Mouse (Mus musculus) small intestine, adult 10 weeks (tissue): ENCODE results near the gene Mpdz. TPM values are rescaled to one million over a fixed set of nuclear protein-coding genes. Genes with fewer than 3 reads are reported as not detected.

Source experiments
- polyA plus RNA-seq: library from polyadenylated mRNA; stranded (reverse); fragments of 350-450 nt; fragmentation: Illumina TruSeq; extraction: RNeasy Lipid Tissue Mini Kit (QIAGEN cat#74804); gene quantifications from one replicate; pipeline ENCODE4 v1.2.3, GENCODE M21; 2014; ENCODE audit warnings: low replicate concordance

The Mpdz gene
- 4.8 TPM for polyA plus RNA-seq

DNA sequence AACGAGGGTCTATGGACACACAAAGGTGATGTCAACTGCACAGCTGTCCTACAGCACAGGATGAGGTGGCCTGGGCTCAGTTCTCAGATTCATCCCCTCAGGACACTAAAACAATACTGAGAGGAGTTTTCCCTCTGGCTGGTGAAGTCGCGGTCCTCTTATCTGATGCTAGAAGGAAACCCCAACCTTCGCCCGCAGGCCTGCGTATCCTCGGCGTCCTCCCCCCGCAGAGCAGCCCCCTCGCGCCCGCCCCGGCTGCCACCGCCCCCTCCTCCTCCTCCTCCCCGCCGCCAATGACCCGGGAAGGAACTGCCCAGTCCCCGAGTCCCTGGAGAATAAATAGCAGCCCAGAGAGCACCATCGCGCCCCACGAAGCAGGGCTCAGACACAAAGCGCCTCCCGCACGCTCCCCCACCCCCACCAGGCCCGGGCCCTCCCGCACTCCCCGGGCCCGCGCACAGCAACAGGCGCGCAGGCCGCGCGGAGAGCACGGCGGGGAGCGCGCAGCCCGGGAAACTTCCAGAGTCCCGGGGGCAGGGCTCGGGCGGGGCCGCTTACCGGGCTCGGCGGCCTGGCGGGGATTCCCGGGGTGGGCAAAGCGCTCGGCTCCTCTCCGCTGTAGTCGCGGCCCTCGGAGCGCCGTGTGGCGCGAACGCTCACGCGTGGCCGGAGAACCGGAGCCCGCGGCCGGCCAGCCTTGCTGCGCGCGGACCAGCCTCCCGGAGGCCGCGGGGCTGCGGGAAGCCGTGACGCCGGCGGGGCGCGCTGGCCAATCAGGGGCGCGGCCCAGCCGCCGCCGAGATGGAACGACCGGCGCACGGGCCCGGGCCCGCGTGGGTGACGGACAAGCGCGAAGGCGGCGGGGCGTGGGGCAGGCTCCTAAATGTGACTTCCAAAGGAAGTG is at the start of gene Mpdz:
Mpdz (minus strand) TSS at position 738 of the 904 bp plus-strand sequence.

